Mouse (Mus musculus) midbrain, embryonic 14.5 days (tissue): ENCODE data around the gene Shroom2. TPM values are rescaled to one million over a fixed set of nuclear protein-coding genes. Genes with fewer than 3 reads are reported as not detected.
A peak's percentile ranks its signal among the peaks of the same experiment; 100 is the strongest.
"Not testable (repeated sequence)": the region's sequence is repeated elsewhere in the genome, so short reads cannot be mapped to it uniquely, and the experiment has no call there.

Experiments used
- ATAC-seq: fragments of 200-750 bp; cut with Nextera tagmentation; 2 replicates; pipeline ENCODE4 v1.8.0; 2017; ENCODE audit warnings: moderate number of reproducible peaks, moderate library complexity; ENCODE audit not compliant: low FRiP score, low TSS enrichment
- DNase-seq: peaks from one replicate; pipeline ENCODE4 v3.0.0-alpha.2; 2015
- H3K27ac ChIP-seq: fragments of 300-500 bp; sonication (generic); replicated peaks from 2 replicates; pipeline ENCODE4 v1.5.1; 2014; ENCODE audit warnings: mild to moderate bottlenecking, low read depth, low read length, moderate library complexity
- H3K27me3 ChIP-seq: fragments of 300-500 bp; sonication (generic); 2 replicates; pipeline ENCODE4 v1.6.1; 2014; ENCODE audit warnings: low read length, control low read depth, mixed read lengths; ENCODE audit not compliant: control insufficient read depth, insufficient read depth
- H3K36me3 ChIP-seq: fragments of 300-500 bp; sonication (generic); 2 replicates; pipeline ENCODE4 v1.6.1; 2014; ENCODE audit warnings: low read length, control low read depth; ENCODE audit not compliant: control insufficient read depth, insufficient read depth
- H3K4me1 ChIP-seq: fragments of 300-500 bp; sonication (generic); 2 replicates; pipeline ENCODE4 v1.6.1; 2014; ENCODE audit warnings: mild to moderate bottlenecking, antibody characterized with exemption, low read length, control low read depth; ENCODE audit not compliant: control insufficient read depth, insufficient read depth
- H3K4me2 ChIP-seq: fragments of 300-500 bp; sonication (generic); 2 replicates; pipeline ENCODE4 v1.6.1; 2014; ENCODE audit warnings: mild to moderate bottlenecking, low read length, moderate library complexity
- H3K4me3 ChIP-seq: fragments of 300-500 bp; sonication (generic); replicated peaks from 2 replicates; pipeline ENCODE4 v1.5.1; 2014; ENCODE audit warnings: low read depth, low read length
- H3K9ac ChIP-seq: fragments of 300-500 bp; sonication (generic); replicated peaks from 2 replicates; pipeline ENCODE4 v1.6.1; 2014; ENCODE audit warnings: mild to moderate bottlenecking, low read length, moderate library complexity
- H3K9me3 ChIP-seq: fragments of 300-500 bp; sonication (generic); 2 replicates; pipeline ENCODE4 v1.6.1; 2016; ENCODE audit warnings: low read length, control low read depth, mixed read lengths; ENCODE audit not compliant: control insufficient read depth
- whole genome bisulfite sequencing: fragments of 180-500 bp; shearing (Covaris S2); extraction: QIAGEN DNeasy Blood & Tissue Kit; methylation state at CpG from one replicate; pipeline ENCODE4 v1.1.7; 2014; 5-methylcytosine and 5-hydroxymethylcytosine counted together
- polyA plus RNA-seq: library from polyadenylated mRNA; unstranded; fragments of >200 nt; fragmentation: Nextera tagmentation; extraction: Ambion mirVana; gene quantifications from 2 replicates; pipeline ENCODE4 v1.2.1, GENCODE M21; 2014

The Shroom2 gene
- polyA plus RNA-seq, 1 experiment from 2014 or later: 93.7 TPM

- Histone ChIP-seq H3K4me1 (no peaks in the 10 kb centered on the region), H3K9me3 (no peaks in the 10 kb centered on the region), H3K9ac (no peak overlapping the region), H3K4me3 (no peak overlapping the region), H3K36me3 (no peaks in the 10 kb centered on the region), H3K4me2 (no peak overlapping the region), H3K27me3 (0 out of 2 replicates have a peak, but pooled peaks cover 3% of the 10 kb centered on the region), H3K27ac (no peak overlapping the region)
- no peak for DNase-seq
- no peak for ATAC-seq
These were observed 34.0 kb downstream of the Shroom2 start for GRCm38 (mm10) chrX:152735283-152735682.

GRCm38 (mm10) chrX:152716693-152717092 is 52.6 kb downstream of the Shroom2 start:
- ATAC-seq (no peak), DNase-seq (no peak)
- Histone ChIP-seq H3K27ac (no peak overlapping the region), H3K27me3 (no peaks in the 10 kb centered on the region), H3K4me3 (no peak overlapping the region), H3K36me3 (no peaks in the 10 kb centered on the region), H3K4me1 (no peaks in the 10 kb centered on the region), H3K9ac (no peak overlapping the region), H3K9me3 (no peaks in the 10 kb centered on the region), H3K4me2 (no peak overlapping the region)

- WGBS: 50% methylated on average over 2 of the region's 2 CpGs
- not testable (repeated sequence) for ATAC-seq
These were observed 58.5 kb downstream of the Shroom2 start for GRCm38 (mm10) chrX:152710715-152711114.

GRCm38 (mm10) chrX:152708359-152708758 is 60.9 kb downstream of the Shroom2 start:
- H3K36me3 ChIP-seq: no peaks in the 10 kb centered on the region
- 73% methylated on average over 4 of the region's 4 CpGs for WGBS
- no peak overlapping the region for H3K9ac ChIP-seq
- ATAC-seq: no peak
- no peak overlapping the region for H3K27ac ChIP-seq
- H3K27me3 ChIP-seq: peaks cover 3% of the 10 kb centered on the region; the same call in 1 of the 2 replicates
- no peak overlapping the region for H3K4me3 ChIP-seq
- no peak overlapping the region for H3K4me2 ChIP-seq
- DNase-seq: no peak
- no peaks in the 10 kb centered on the region for H3K9me3 ChIP-seq
- H3K4me1 ChIP-seq: no peaks in the 10 kb centered on the region

More at GRCm38 (mm10) chrX:152710715-152711114, 58.5 kb downstream of the Shroom2 start:
- not testable (repeated sequence) for H3K4me2 ChIP-seq, H3K9me3 ChIP-seq, DNase-seq, H3K27ac ChIP-seq, H3K4me1 ChIP-seq, H3K27me3 ChIP-seq, H3K4me3 ChIP-seq, H3K36me3 ChIP-seq, H3K9ac ChIP-seq

- Histone ChIP-seq H3K27me3 (peaks cover 7% of the 10 kb centered on the region; the same call in 1 of the 2 replicates), H3K36me3 (no peaks in the 10 kb centered on the region), H3K4me1 (no peaks in the 10 kb centered on the region), H3K4me3 (no peak overlapping the region), H3K9ac (no peak overlapping the region), H3K9me3 (no peaks in the 10 kb centered on the region), H3K27ac (no peak overlapping the region), H3K4me2 (no peak overlapping the region)
- WGBS: 24% methylated on average over 3 of the region's 3 CpGs
- ATAC-seq (no peak), DNase-seq (peak; percentile 64)
These were observed 63.9 kb downstream of the Shroom2 start for GRCm38 (mm10) chrX:152705397-152705796.

- Histone ChIP-seq H3K9ac (no peak overlapping the region), H3K27ac (no peak overlapping the region), H3K4me1 (no peaks in the 10 kb centered on the region), H3K36me3 (no peaks in the 10 kb centered on the region), H3K27me3 (peaks cover 7% of the 10 kb centered on the region; the same call in 1 of the 2 replicates), H3K4me3 (no peak overlapping the region), H3K9me3 (no peaks in the 10 kb centered on the region), H3K4me2 (no peak overlapping the region)
- DNase-seq (no peak), ATAC-seq (no peak)
- WGBS: 84% methylated on average over 1 of the region's 1 CpGs
These were observed 65.6 kb downstream of the Shroom2 start for GRCm38 (mm10) chrX:152703624-152704023.

- Histone ChIP-seq H3K4me2 (no peak overlapping the region), H3K4me3 (no peak overlapping the region), H3K9me3 (no peaks in the 10 kb centered on the region), H3K27me3 (0 out of 2 replicates have a peak, but pooled peaks cover 7% of the 10 kb centered on the region), H3K36me3 (no peaks in the 10 kb centered on the region), H3K9ac (no peak overlapping the region), H3K27ac (no peak overlapping the region), H3K4me1 (no peaks in the 10 kb centered on the region)
- no peak for ATAC-seq
- WGBS: 64% methylated on average over 3 of the region's 3 CpGs
- no peak for DNase-seq
These were observed 67.6 kb downstream of the Shroom2 start for GRCm38 (mm10) chrX:152701679-152702078.

GRCm38 (mm10) chrX:152690788-152691291 is 78.4 kb downstream of the Shroom2 start:
- Histone ChIP-seq H3K4me3 (no peak overlapping the region), H3K9ac (no peak overlapping the region), H3K27ac (no peak overlapping the region), H3K27me3 (0 out of 2 replicates have a peak, but pooled peaks cover 5% of the 10 kb centered on the region), H3K9me3 (no peaks in the 10 kb centered on the region), H3K4me1 (no peaks in the 10 kb centered on the region), H3K4me2 (no peak overlapping the region), H3K36me3 (no peaks in the 10 kb centered on the region)
- DNase-seq (no peak), ATAC-seq (no peak)
- 20% methylated on average over 2 of the region's 2 CpGs for WGBS

- WGBS: 81% methylated on average over 2 of the region's 2 CpGs
These were observed 90.0 kb downstream of the Shroom2 start for GRCm38 (mm10) chrX:152679190-152679814.

More at GRCm38 (mm10) chrX:152679190-152679814, 90.0 kb downstream of the Shroom2 start:
- Histone ChIP-seq H3K27ac (no peak overlapping the region), H3K9ac (no peak overlapping the region), H3K27me3 (no peaks in the 10 kb centered on the region), H3K4me3 (no peak overlapping the region), H3K9me3 (no peaks in the 10 kb centered on the region), H3K36me3 (no peaks in the 10 kb centered on the region), H3K4me2 (no peak overlapping the region), H3K4me1 (no peaks in the 10 kb centered on the region)
- DNase-seq (no peak), ATAC-seq (no peak)
